Mouse (Mus musculus) mouse embryonic stem cell (cell line): ENCODE measurements around the gene Zfp335.
"Not testable (repeated sequence)": the region's sequence is repeated elsewhere in the genome, so short reads cannot be mapped to it uniquely, and the experiment has no call there.

Experiments used
- in situ Hi-C, 2 experiments: fragments of 300-500 bp; cut with MboI; formaldehyde crosslinking; loops; 1 replicate in 1 of 2; 3 replicates in 1 of 2; pipeline ENCODE4 v1.14.3; 2019 to 2020; ENCODE audit warnings: low sequenced_read_pairs in 2 of 2, low pct_unique_long_range_greater_than_20kb in 1 of 2, mixed read lengths in 1 of 2; ENCODE audit not compliant: unreplicated experiment in 1 of 2

The Zfp335 gene

GRCm38 (mm10) chr2:164878509-164879227 is 32.9 kb downstream of the Zfp335 start:
- in situ Hi-C loops = no loop called here

- in situ Hi-C loops = not testable (repeated sequence)
Observed at GRCm38 (mm10) chr2:164877376-164878215, 34.0 kb downstream of the Zfp335 start.

DNA sequence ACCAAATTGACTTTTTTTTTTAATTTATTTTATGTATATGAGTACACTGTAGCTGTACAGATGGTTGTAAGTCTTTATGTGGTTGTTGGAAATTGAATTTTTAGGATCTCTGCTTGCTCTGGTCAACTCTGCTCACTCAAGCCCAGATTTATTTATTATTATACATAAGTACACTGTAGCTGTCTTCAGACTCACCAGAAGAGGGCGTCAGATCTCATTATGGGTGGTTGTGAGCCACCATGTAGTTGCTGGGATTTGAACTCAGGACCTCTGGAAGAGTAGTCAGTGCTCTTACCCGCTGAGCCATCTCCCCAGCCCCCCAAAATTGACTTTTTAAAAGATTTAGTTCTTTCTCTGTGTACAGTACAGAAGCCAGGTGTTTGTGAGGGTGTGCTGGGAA is 35.9 kb downstream of the Zfp335 start:
- in situ Hi-C loops = not testable (repeated sequence)

DNA sequence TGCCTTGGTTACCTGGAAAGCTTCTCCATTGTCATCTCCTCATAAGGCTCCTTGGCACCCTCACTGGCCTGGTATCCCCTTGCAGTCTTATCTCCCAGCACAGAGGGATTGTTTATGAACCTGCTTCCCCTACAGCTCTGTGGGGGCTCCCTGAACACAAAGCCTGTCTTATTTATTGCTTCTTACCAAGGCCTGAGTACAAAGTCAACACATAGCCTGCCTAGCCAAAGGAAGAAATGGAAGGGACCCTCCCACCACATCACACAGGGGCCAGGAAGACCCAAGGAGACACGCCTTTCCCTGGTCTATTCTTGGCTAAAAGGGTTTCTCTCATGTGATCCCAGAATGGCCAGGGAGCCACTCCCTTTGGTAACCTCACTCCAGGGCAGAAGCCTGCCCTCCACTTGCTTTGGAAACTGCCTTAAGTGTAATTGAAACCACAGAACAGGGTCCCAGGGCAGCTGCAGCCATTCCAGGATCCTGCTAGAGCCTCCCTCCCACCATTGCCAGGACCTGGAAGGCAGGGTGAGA is 37.3 kb downstream of the Zfp335 start:
- in situ Hi-C loops = no loop called here

DNA sequence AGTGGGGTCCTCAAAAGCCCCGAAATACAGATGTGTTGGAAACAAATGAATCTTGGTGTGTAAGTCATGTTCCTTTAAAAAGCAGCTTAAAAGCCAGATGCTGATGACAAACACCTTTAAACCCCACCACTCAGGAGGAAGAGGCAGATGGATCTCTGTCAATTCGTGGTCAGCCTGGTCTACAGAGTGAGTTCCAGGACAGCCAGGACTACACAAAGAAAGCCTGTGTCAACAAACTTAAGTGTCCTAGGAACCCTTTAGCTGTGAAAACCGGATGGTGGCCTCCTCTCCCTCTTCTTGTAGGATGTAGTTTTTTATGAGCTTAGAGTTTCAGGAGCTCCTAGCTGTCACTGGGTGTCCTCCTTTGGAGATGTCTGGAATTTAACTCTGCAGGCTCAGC is 37.9 kb downstream of the Zfp335 start:
- in situ Hi-C loops = no loop called here

DNA sequence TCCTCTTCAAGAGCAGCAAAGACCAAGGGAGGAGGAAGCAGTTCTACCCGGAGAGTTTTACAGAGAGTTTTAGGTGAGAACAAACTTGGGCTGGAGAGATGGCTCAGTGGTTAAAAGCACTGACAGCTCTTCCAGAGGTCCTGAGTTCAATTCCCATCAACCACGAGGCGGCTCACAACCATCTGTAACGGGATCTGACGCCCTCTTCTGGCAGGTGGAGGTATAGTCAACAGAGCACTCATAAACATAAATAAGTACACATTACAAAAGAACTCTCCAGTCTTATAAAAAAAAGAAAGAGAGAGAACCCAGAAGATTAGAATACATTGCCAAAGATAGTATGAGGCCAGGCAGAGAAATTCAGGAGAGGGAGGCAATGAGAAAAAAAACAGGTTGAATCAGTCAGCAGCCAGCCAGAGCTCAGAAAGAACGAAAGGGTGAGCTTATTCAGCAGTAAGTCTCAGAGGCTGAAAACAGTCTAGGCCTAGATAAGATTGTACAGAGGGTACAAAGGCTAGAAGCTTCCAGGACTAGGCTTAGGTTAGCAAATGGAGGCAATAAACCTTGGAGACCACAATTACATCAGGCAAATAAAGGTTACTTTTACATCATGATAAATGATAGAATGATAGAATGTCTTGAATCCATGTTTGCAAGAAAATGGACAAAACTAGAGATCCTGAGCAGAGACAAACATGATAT is 39.8 kb downstream of the Zfp335 start:
- in situ Hi-C loops = no loop called here

DNA sequence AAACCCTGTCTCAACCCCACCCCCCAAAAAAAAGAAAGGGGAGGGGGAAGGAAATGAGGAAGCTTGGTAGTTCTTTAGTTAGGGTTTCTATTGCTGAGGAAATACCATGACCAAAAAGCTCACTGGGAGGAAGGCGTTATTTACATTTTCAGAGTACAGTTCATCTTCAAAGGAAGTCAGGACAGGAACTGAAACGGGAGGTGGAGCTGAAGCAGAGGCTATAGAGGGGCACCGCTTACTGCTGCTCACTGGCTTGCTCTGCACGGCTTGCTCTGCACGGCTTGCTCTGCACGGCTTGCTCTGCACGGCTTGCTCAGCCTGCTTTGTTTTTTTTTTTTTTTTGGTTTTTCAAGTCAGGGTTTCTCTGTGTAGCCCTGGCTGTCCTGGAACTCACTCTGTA is 43.1 kb downstream of the Zfp335 start:
- in situ Hi-C loops = no loop called here

DNA sequence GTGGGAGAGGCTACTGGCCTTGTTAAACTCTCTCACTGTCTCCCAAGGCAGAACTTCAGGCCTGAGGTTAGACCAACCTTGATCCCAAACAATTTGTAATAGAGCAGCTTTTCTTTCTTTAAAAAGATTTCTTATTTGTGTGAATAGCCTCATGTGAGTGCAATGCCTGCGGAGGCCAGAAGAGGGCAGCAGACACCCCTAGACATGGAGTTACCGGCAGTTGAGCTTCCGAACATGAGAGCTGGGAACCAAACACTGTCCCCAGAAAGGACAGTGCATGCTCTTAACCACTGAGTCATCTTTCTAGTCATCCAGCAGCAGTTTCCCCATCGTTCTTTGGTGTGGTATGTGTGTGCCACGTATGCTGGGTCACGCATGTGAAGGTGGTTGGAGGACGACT is 44.0 kb downstream of the Zfp335 start:
- in situ Hi-C loops = no loop called here

GRCm38 (mm10) chr2:164866741-164867551 is 44.6 kb downstream of the Zfp335 start:
- in situ Hi-C loops = no loop called here

DNA sequence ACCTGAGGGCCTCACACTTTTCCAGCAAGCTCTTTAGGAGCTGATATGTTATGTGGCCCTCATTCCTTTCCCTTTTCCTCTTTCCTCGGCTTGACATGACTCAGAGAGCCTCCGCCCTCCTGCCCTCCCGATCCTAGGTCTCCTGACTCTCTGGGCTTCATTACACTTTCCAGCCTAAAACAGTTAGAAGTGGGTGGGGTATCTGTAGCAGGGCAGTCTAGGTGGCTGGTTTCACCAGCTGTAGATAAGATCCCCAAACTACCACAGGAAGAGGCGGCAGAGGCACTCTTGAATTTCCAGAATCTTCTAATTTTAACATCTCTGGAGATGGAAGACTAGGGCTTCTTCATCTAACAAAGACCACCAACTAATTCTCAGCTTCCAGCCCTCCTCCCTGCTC is 47.0 kb downstream of the Zfp335 start:
- in situ Hi-C loops = no loop called here

- in situ Hi-C loops = not testable (repeated sequence)
Observed at GRCm38 (mm10) chr2:164863411-164863810, 48.1 kb downstream of the Zfp335 start.

DNA sequence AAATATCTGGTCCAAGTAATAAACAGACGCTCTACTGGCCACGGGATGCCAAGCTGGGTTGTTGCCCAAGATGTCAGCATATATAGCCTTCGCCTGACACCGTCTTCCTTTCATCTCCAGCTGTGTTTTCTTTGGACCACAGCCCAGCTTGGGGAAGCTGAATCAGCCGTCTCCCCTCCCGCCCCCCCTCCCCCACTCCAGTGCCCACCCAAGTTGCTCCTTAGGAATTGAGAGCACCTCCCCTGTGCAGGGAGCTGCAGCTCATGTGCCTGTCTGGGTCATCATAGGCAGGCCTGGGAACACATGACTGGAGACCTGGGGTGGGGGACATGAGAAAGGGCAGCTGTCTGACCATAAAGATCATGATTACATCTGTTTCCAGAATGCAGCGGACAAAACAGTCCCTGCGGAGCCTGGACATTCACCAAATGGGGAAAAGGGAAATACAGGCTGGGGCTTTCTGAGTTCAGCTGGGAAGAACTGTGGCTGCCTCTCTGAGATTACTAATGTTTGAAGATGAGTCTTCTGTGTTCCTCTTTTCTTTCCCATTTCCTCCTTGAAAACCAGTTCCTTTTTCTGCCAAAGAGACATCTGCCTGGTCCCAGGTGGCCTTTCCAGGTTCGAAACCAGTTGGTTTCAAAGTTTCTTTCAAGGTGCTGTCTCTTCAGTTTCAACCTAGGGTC is 49.2 kb downstream of the Zfp335 start:
- in situ Hi-C loops = no loop called here

DNA sequence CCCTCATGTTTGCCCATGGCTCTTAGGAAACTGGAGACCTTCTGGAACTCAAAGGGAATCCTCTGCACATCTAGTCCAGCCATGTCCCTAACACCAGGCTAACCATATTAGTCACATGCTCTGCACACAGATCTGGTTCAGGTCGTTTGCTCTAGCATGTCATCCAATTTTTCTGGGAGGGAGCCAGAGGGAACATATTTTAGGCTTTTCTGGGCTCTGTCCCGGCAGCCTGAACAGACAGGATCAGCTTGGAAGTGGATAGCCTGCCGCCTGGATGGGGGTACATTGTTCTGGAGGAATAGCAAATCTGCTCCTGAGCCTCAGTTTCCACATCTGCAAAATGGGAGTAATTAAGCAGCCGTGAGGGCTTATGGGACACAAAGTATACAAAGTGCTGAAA is 50.5 kb downstream of the Zfp335 start:
- in situ Hi-C loops = no loop called here

DNA sequence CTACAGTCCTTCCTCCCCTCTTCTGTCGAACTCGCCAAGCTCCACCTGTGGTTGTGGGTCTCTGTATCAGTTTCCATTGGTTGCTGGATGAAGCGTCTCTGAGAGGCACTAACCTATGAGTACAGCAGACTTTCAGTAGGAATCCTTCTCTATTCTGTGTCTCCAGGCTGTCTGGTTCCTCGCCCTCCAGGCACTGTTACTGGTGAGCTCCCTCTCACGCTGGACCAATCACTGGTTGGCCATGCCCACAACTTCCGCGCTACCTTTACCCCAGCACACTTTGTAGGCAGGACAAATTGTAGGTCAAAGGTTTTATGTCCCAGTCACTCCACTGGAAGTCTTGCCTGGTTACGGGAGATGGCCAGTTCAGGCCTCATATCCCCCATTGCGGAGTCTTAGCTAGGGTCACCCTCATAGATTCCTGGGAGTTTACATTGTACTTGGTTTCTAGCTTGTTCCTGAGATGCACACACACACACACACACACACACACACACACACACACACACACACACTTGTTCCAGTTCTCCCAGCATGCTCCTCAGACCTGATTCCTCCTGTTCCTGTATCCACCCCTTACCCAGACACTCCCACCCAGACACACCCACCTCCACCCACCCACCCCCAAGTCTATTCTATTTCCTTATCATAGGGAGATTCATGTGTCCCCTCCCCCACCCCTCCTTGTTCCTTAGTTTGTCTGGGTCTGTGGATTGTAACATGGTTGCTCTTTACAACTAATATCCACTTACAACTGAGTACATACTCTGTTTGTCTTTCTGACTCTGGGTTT is 51.7 kb downstream of the Zfp335 start:
- in situ Hi-C loops = no loop called here

- in situ Hi-C loops = no loop called here
Observed at GRCm38 (mm10) chr2:164859155-164859554, 52.4 kb downstream of the Zfp335 start.

- in situ Hi-C loops = no loop called here
Observed at GRCm38 (mm10) chr2:164857842-164858553, 53.6 kb downstream of the Zfp335 start.
